Mouse (Mus musculus) brain, adult 10 weeks (tissue): Measurements from ENCODE around the gene Ddb1. TPM values are rescaled to one million over a fixed set of nuclear protein-coding genes. Genes with fewer than 3 reads are reported as not detected.

Source experiments
- polyA plus RNA-seq: library from polyadenylated mRNA; stranded (reverse); fragments of 350-450 nt; fragmentation: Illumina TruSeq; extraction: RNeasy Lipid Tissue Mini Kit (QIAGEN cat#74804); gene quantifications from one replicate; pipeline ENCODE4 v1.2.3, GENCODE M21; 2015; ENCODE audit warnings: low read depth, low replicate concordance

Ddb1 gene
- polyA plus RNA-seq = 149 TPM

DNA sequence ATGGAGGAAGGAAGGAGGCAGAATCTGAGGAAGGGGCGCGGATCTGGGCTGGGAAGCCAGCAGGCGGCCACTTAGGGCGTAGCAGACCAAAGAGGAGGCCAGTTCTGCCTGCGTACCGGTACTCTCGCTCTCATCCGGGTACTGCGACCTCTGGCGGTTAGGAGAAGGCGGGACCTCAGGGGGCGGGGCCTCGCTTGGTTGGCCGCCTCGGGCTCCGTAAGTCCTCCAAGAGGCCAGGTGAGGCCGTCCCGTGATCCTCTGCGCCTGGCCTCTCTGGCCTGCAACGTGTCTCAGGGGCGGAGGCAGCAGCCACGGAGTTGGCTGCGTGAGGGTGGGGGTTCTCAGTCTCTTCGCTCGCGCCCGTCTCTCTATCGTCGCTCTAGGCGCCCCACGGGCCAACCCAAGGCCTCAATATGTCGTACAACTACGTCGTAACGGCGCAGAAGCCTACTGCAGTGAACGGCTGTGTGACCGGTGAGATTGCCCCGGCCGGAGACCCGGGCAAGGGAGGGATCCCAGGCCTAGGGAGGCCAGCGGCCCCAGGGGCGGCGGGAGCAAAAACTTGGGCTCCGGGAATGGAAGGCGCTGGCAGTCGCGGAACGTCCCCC is at the start of gene Ddb1, which contains the start of gene Tkfc:
Gene Ddb1, plus strand, starts transcription at position 35 of the 608 bp plus-strand sequence.
Gene Tkfc, minus strand, starts transcription at position 362 of the 608 bp plus-strand sequence.

DNA sequence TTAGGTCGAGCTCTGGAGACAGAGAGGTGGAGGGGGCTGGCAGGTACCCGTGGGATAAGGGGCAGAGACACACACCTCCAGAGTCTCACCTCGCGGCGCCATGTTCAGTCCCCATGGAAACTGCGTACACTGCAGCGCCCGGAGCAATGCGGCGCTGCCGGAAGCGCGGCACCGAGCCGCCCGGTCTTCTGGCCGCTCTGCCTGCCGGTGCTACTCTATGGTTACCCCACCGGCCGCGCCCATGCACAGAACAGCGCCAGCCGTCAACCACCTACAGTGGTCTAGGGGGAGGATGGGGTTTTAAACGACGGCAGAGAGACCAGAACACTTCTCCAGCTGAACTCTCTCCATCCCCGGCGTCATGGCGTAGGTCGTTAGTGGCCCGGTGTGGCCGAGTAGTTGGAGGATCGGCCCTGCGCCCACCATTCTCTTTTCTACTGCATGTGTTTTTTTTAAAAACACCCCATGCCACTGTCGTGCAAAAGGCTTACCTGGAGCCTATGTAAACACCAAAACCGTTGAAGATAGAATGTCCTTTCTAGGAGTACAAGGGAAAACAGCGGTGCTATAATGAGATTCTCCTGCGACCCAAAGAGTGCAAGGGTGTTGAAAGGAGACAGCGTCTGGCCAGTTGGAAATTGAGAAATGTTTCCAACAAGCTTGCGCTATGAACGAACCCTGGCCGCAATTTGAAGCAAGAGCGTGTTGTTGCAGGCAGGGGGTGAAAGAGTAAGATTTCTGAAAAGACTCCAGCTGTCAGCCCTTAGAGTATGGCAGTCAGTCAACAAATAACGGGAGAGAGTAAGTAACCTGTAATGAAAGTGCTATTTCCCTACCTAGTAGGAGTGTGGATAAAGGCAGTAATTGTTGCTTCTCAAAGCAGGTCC is 49.3 kb upstream of the Ddb1 start, which contains the start of gene Tmem216:
Gene Tmem216, minus strand, starts transcription at position 615 of the 887 bp plus-strand sequence.

DNA sequence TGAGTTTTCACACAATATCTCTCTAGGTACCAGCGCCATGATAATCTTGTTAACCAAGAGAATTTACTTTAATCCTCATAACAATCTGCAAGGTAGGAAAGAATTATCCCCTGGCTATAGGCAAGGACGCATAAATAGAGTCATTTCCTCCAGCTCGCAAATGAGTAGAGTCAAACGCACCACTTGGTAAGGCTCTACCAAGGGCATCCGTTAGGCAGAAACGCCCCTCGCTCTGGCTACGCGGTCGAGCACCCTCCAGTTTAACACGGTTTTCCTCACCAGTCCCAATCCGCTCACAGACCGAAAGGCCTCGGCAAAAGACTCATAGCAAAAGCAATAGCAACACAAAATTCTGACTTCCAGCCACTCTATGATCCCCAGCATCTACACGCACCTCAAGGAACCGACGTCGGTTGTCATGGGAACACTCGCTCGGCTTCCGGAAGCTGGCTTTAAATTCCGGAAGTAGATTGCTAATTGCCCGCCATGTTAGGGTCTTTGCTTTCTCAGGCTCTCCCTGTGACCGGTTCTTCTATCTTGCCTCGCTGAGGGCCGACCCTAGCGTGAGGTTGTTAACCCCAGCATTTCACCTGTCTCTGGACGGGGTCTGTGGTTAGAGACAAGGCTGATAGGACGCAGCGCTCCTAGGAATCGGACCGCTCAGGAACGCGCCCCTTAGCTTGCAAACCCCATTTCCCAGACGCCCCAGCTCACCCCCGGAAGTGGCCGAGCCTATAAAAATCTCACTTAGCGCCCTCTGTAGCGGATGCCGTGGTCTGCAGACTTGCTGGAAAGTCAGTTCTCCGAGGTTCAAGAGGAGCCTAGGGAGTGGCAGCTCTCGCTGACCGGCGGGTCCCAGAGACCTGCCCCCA is 28.2 kb upstream of the Ddb1 start, which contains the start of the genes Cyb561a3 and Tmem138:
Gene Cyb561a3, plus strand, starts transcription at position 483 of the 872 bp plus-strand sequence.
Gene Tmem138, minus strand, starts transcription at position 673 of the 872 bp plus-strand sequence.

DNA sequence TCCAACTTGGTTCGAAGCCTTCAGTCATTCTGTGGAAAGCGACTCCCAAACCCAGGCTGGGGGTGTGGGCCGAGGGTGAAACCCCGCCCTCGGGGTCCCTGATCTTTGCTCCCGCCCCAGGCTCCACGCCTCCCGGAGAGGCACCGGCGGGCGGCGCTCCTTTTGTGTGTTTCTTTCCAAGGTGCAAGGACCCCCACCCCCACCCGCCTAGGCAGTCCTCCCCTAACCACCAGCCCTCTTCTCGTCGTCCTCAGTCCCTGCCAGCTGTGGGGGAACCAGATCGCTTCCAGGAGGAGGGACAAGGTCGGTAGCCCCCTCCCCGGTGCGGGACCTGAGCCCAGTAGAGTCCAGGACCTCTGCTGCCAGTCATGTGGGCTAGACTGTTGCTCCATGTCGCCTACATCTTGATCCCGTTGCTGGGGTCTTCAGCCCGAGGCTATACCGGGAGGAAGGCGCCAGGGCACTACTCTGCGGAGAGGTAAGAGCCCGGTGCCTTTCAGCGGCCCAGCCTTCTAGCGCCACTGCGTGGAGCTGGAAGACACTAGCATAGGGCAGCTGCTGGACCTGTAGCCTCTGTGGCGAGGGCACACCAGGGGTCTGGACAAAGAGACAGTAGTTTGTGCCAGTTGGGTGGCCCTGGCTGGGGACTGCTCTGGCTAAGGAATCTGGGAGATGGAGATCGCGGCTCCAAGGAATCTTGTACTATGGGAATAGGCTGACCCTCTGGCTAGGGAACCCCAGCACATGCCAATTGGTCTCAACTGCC is 29.2 kb downstream of the Ddb1 start, which contains the start of gene Vwce:
Gene Vwce, plus strand, starts transcription at position 108 of the 766 bp plus-strand sequence.

DNA sequence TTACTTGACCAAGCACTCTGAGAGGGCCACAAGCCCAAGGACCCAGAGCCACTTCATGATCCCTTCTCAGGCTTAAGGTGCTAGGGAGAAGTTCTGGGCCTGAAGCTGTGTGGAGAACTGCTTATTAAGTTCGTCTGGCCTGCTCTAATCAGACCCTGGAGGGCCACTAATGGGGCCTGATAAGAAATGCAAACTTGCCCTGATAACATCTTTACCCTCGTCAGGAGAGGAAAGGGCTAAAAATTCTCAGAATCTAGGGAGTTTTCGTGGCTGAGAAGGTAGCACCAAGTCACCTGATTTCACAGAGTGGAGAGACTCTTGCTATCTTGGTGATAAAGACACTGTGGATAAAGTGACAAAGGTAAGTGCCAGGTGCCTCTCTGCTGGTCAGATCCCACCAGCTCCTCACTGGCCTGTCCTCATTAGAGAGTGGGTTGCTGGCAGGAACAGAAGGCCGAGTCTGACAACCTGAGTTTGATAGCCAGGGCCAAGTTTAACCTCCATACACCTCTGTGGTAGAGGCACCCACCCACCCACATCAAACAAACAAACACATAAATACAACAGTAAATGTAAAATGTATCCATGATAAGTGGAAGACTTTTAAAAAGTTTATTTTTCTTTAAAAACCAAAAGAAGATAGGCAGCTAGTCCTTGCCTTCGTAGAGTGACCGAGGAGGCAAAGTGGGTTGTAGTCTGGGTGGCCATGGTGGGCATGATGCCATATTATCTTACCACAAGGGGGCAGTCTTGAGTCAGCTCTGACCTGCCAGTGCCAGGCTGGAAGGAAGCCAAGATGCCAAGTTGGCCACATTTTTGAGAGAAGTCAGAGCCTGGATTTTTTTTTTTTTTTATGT is 73.0 kb downstream of the Ddb1 start, which contains the start of gene Pga5:
Gene Pga5, minus strand, starts transcription at position 157 of the 857 bp plus-strand sequence.

Other genes with a start within 250 kb of the Ddb1 start
- 134 TPM for gene Syt7, start 216.2 kb upstream of the Ddb1 start, polyA plus RNA-seq
- 44.2 TPM for gene Lrrc10b, start 147.9 kb upstream of the Ddb1 start, polyA plus RNA-seq
- 1.9 TPM for gene Ppp1r32, start 122.4 kb upstream of the Ddb1 start, polyA plus RNA-seq
- gene Cpsf7, start 80.1 kb upstream of the Ddb1 start, polyA plus RNA-seq = 67.8 TPM
- gene Sdhaf2, start 79.2 kb upstream of the Ddb1 start, polyA plus RNA-seq = 84.3 TPM
- 15.9 TPM for gene Tmem216, start 49.1 kb upstream of the Ddb1 start, polyA plus RNA-seq
- 11.4 TPM for gene Cyb561a3, start 28.2 kb upstream of the Ddb1 start, polyA plus RNA-seq
- gene Tmem138, start 28.0 kb upstream of the Ddb1 start, polyA plus RNA-seq = 14.1 TPM
- gene Tkfc, start 327 bp downstream of the Ddb1 start, polyA plus RNA-seq = 11.8 TPM
- gene Vwce, start 28.9 kb downstream of the Ddb1 start, polyA plus RNA-seq = 0.21 TPM
- not detected for gene Pga5, start 72.7 kb downstream of the Ddb1 start, polyA plus RNA-seq
- 20.6 TPM for gene Vps37c, start 83.4 kb downstream of the Ddb1 start, polyA plus RNA-seq
- gene Cd5, start 133.7 kb downstream of the Ddb1 start, polyA plus RNA-seq = 0.19 TPM
- gene Cd6, start 224.7 kb downstream of the Ddb1 start, polyA plus RNA-seq = 3.3 TPM
- 1.3 TPM for gene Slc15a3, start 234.4 kb downstream of the Ddb1 start, polyA plus RNA-seq